Mouse (Mus musculus) cerebellum, adult 2 months (tissue): ENCODE data around the gene Igfbp4.

Source experiments
- CTCF ChIP-seq: fragments of 200-500 bp; IDR thresholded peaks from 2 replicates; pipeline ENCODE4 v1.5.1; 2011; ENCODE audit warnings: low read depth, mild to moderate bottlenecking, control low read depth, low read length, moderate library complexity, borderline replicate concordance; ENCODE audit not compliant: insufficient read depth
- POLR2A ChIP-seq: fragments of 200-500 bp; IDR thresholded peaks from 2 replicates; pipeline ENCODE4 v1.6.1; 2011; ENCODE audit warnings: low read length, control low read depth, borderline replicate concordance; ENCODE audit not compliant: insufficient read depth

GRCm38 (mm10) chr11:99065979-99066378, 24.9 kb downstream of the Igfbp4 start:
- TF ChIP-seq CTCF: peak; percentile 87
- TF ChIP-seq POLR2A: no peak
